Mouse (Mus musculus) hematopoietic stem cell, adult 5-6 weeks (primary cell): ENCODE measurements around the gene Rala. TPM values are rescaled to one million over a fixed set of nuclear protein-coding genes. Genes with fewer than 3 reads are reported as not detected.
A peak's percentile ranks its signal among the peaks of the same experiment; 100 is the strongest.

Experiments used
- ATAC-seq, 2 experiments: fragments of 125-278 bp in 1 of 2; replicated peaks in 1 of 2; 2 replicates each; pipeline ENCODE4 v1.8.0; 2016 to 2017; ENCODE audit warnings: inconsistent platforms in 2 of 2, mild to moderate bottlenecking in 2 of 2, moderate number of reproducible peaks in 2 of 2, low read depth in 1 of 2, moderate TSS enrichment in 1 of 2; ENCODE audit not compliant: low FRiP score in 2 of 2, poor library complexity in 2 of 2, severe bottlenecking in 2 of 2, insufficient read depth in 1 of 2, low TSS enrichment in 1 of 2
- total RNA-seq: library from RNA; stranded (forward); fragments of 172-1452, 232-1000 nt; gene quantifications from 2 replicates; pipeline ENCODE4 v1.2.3, GENCODE M21; 2017

Rala gene
- total RNA-seq, 1 experiment from 2014 or later: 31.0 TPM

- ATAC-seq: no peak
Measured at GRCm38 (mm10) chr13:17901474-17901873, 42.6 kb downstream of the Rala start.

DNA sequence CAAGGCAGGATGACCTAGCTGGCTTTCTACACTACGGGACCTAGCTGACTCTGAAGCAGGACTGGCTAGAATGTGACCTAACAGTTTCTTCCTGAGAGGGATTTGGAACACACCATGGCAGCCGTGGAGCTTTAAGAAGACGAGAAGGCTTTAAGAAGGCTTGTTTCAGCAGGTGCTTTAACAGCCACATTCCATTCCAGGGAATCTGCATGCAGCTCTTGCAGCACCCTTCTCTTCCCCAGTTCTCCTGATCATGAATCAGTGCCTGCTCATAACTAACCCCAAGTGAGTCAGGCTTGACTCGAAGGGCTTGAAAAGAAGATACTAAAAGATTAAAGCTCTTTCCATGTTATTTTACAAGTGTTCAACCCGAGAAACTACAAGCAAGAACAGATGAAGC is 43.4 kb downstream of the Rala start:
- no peak for ATAC-seq

DNA sequence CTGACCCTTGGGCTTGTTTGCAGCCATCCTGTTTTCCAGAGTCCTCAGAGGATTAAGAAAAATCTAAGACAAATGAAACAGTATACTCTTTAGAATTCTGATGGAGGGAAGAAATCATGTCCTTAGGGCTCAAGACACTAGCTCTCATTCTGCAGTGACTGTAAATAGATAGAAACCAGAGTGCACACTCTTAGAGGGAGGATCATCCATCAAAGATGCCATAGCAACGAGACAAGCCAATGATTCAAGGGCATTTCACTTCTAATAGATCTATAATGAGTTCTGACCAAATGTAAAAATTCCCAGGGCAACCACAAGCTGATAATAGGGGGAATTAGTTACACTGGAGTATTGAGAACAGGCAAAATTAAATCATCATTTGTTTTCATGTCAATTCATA is 47.0 kb downstream of the Rala start:
- ATAC-seq: no peak

DNA sequence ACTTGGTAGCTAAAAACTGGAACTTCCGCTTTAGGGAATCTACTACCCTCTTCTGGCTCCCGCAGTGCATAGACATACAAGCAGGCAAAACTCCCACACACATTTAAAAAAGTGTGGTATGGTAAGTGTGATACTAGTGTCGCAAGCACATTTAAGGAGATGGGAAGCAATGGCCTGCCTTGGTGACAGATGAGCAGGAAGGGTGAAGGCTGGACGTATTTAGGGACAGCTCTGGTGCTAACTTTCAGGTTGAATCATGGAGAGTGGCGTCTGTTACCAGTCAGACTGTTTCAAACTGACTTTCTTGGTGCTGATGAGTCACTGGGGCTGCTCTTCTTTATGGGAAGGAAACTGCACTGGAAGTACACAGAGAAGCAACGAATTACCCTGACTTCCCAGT is 52.5 kb downstream of the Rala start:
- ATAC-seq: no peak

DNA sequence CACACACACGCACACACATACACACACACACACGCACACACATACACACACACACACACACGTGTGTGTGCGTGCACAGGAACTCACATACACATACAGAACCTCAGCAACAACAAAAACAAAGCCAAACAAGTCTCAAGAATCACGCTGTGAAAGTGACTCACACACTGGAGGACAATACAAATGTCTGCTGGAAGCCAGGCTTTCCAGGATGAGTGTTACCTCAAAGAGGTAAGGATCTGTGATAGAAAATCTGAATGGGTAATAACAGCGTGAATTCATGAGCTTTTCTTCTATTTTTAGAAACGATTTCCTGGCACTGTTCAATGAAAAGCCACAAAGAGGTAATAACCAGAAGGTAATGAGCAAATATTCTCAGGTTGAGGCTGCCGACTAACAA is 59.8 kb downstream of the Rala start:
- ATAC-seq: no peak

GRCm38 (mm10) chr13:17879061-17879460 is 65.0 kb downstream of the Rala start:
- 0 out of 4 replicates have a peak, but pooled peaks of 1 of the 2 experiments have one; percentile 7 for ATAC-seq

- ATAC-seq: no peak
Measured at GRCm38 (mm10) chr13:17866741-17867140, 77.3 kb downstream of the Rala start.

DNA sequence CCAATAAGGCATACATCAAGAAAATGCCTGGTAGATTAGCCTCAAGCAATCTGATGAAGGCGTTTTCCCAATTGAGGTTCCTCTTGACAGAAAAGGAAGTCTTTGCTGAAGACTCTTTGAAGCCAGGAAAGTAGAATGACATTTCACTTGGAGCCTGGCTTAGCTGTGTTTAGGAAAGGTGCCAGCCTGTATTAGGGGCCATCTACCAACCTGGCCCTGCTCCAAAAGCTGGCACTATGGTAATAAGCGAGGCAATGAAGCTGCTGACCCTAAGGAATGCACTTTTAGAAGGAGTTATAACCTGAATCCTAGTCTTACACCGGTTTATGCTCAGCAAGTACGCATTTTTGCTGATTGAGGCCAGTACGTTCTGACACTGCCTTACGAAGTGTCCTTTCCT is 83.5 kb downstream of the Rala start:
- no peak for ATAC-seq

GRCm38 (mm10) chr13:17859365-17860033 is 84.5 kb downstream of the Rala start:
- ATAC-seq: no peak

DNA sequence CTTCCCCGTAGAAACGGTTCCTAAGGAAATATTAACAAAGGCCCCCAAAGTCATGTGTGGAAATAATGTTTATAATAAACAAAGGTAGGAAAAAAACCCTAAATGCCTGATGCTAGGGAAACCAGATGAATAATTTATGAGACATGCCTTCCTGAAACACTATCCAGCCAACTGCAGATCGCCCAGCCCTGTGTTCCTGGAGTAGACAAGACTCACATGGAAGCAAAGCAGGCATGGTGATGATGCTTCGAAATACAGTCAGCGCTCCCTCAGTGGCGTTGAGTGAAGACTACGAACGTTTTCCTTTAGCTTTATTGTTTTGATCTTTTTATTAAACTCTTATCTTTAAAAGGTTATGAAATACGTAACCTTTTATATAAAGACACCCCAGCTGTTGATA is 87.0 kb downstream of the Rala start:
- no peak for ATAC-seq

- no peak for ATAC-seq
Measured at GRCm38 (mm10) chr13:17855492-17856138, 88.4 kb downstream of the Rala start.

DNA sequence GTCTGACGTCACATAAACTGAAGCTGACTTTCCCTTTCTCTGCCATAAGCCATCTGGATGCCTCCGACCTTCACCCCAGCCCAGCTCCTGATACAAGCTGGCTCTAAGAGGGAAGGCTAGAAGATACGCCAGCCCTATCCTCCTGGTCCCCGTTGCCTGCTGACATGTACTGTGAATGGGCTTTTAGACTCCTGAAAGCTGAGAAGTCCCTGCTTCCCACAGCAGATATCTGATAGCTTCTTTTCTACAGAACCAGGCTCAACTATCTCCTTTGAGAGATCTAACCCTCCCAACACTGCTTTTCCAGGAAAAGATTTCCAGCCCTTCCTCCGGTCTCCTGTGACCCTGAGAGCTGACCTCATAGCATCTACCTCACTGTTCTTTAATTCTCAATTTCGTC is 89.3 kb downstream of the Rala start:
- ATAC-seq: no peak

GRCm38 (mm10) chr13:17843336-17843735 is 100.7 kb downstream of the Rala start:
- ATAC-seq: no peak

GRCm38 (mm10) chr13:17842756-17843155 is 101.3 kb downstream of the Rala start:
- ATAC-seq: no peak

DNA sequence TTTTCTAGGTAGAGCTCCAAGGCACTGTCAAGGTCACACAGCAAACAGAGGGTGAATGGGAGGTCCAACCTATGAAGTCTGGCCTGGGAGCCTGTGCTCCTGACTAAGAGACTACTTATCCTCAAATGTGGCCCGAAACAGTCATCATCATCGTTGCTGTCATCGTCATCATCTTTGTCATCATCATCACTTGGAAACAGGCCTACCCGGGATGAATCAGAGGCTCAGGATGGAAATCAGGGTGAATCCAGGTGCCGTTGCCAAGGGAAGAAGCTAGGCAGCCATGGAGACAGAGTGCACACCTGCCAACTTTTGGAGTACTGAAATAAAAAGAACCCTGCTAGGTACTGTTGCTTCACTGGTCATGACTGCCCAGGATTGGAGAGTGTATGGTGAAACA is 104.9 kb downstream of the Rala start:
- ATAC-seq: no peak

GRCm38 (mm10) chr13:17838484-17838851 is 105.6 kb downstream of the Rala start:
- peak; percentile 49 to 53; a peak in 2 of 4 replicates for ATAC-seq

- peak in 1 of 2 experiments; percentile 19; a peak in 1 of 4 replicates for ATAC-seq
Measured at GRCm38 (mm10) chr13:17837610-17838483, 106.2 kb downstream of the Rala start.

- ATAC-seq: peak; percentile 78 to 89
Measured at GRCm38 (mm10) chr13:17836808-17837207, 107.2 kb downstream of the Rala start.
